Mouse (Mus musculus): Measurements from ENCODE around the gene Fut4. TPM values are rescaled to one million over a fixed set of nuclear protein-coding genes. Genes with fewer than 3 reads are reported as not detected.

The Fut4 gene
- polyA plus RNA-seq, 1 experiment from 2014 or later = 2.1 TPM

DNA sequence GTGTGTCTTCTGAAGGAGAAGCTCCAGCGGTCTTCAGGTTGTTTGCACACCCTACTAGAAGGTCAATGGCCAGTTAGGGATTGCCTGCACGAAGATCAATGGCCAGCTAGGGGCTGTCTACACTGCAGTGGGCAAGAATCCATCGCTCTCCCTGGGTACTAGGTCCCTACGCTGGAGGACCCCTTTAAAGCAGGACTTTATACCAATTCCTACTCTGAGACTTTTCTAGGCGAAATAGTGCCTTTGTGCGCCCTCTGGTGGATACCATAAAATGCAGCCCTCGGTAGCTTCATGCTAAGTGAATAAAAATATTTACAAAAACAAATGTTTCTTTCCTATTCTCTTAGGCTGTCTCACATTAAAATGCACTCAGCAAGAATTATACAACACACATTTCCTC lies 12.6 kb upstream of the Fut4 start:
- no peaks in the 10 kb centered on the region for H3K36me3 ChIP-seq (ENCODE audit: control insufficient read depth, insufficient read depth, low read length)
- no peaks in the 10 kb centered on the region for H3K4me1 ChIP-seq (ENCODE audit: control insufficient read depth, insufficient read depth, low read length)
- WGBS = 23% methylated on average over 7 of the region's 7 CpGs
- DNase-seq (ENCODE audit: low spot score, missing footprints) (peak; percentile 97), ATAC-seq (ENCODE audit: low FRiP score) (peak; percentile 59; the same call in 1 of the 2 replicates)
- H3K4me3 ChIP-seq (ENCODE audit: low read depth, low read length) = no peak overlapping the region
- no peak overlapping the region for H3K27ac ChIP-seq (ENCODE audit: low read depth, low read length)
- no peak overlapping the region for H3K9ac ChIP-seq (ENCODE audit: low read length)
- no peaks in the 10 kb centered on the region for H3K9me3 ChIP-seq (ENCODE audit: control insufficient read depth, low read length)
- no peak overlapping the region for H3K4me2 ChIP-seq
- no peaks in the 10 kb centered on the region for H3K27me3 ChIP-seq (ENCODE audit: control insufficient read depth, insufficient read depth, low read length)

DNA sequence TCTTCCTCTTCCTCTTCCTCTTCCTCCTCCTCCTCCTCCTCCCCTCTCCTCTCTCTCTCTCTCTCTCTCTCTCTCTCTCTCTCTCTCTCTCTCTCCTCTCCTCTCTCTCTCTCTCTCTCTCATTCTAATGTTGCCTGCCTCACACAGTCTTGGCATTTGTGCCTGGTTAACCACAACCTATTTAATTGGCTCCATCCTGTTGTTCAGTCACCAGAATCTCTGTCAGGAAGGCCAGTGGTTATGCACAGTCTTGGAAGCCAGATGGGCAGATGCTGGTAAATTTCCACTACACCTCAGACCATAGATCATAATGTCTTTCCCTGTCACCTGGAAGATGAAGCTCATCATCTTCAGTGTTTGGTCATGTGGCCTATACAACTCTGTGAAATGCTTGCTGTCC lies 7.1 kb upstream of the Fut4 start:
- Histone ChIP-seq H3K9ac (ENCODE audit: low read length) (no peak overlapping the region), H3K27ac (ENCODE audit: low read depth, low read length) (no peak overlapping the region), H3K4me3 (ENCODE audit: low read depth, low read length) (no peak overlapping the region), H3K4me2 (no peak overlapping the region), H3K9me3 (ENCODE audit: control insufficient read depth, low read length) (no peaks in the 10 kb centered on the region), H3K4me1 (ENCODE audit: control insufficient read depth, insufficient read depth, low read length) (no peaks in the 10 kb centered on the region), H3K27me3 (ENCODE audit: control insufficient read depth, insufficient read depth, low read length) (no peaks in the 10 kb centered on the region), H3K36me3 (ENCODE audit: control insufficient read depth, insufficient read depth, low read length) (no peaks in the 10 kb centered on the region)
- ATAC-seq (ENCODE audit: low FRiP score) (no peak), DNase-seq (ENCODE audit: low spot score, missing footprints) (no peak)

DNA sequence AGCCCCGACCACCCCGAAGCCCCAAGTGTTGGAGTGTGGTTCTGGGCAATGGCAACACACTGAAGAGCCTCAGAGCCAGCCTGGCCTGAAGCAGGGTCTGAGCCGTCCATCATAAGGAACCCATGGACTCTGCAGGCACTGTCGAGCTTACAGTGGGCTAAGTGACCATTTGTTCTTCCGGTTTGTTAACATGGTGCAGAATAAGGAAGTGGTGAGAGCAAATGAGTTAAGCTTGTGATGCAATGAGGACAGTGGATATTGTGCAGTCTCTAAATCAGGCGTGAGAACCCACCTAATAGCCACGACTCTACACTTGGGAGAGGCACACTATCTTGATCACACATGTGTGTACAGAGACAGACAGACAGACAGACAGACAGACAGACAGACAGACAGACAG lies 6.4 kb upstream of the Fut4 start:
- Histone ChIP-seq H3K9ac (ENCODE audit: low read length) (no peak overlapping the region), H3K27me3 (ENCODE audit: control insufficient read depth, insufficient read depth, low read length) (no peaks in the 10 kb centered on the region), H3K4me2 (no peak overlapping the region), H3K9me3 (ENCODE audit: control insufficient read depth, low read length) (no peaks in the 10 kb centered on the region), H3K36me3 (ENCODE audit: control insufficient read depth, insufficient read depth, low read length) (no peaks in the 10 kb centered on the region), H3K4me1 (ENCODE audit: control insufficient read depth, insufficient read depth, low read length) (no peaks in the 10 kb centered on the region), H3K4me3 (ENCODE audit: low read depth, low read length) (no peak overlapping the region), H3K27ac (ENCODE audit: low read depth, low read length) (no peak overlapping the region)
- DNase-seq (ENCODE audit: low spot score, missing footprints) (no peak), ATAC-seq (ENCODE audit: low FRiP score) (no peak)
- 80% methylated on average over 7 of the region's 7 CpGs for WGBS

DNA sequence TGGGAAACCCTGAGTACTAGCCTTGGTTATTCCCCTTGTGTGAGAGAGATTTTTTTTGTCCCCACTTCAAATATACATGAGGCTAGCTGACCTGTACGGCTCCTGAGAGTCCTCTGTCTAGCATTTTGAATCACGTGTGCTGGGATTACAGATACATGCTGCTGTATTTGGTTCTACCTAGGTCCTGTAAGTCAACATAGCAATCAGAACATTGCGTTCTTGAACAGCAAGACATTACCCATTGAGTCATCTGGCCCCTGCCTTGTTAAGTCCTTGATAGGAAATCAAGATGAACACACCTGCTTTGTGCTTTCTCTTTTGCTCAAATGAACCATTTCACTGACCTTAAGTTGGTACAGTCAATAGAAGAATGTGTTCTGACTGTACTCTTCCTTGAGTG lies 2.3 kb upstream of the Fut4 start:
- no peak for ATAC-seq (ENCODE audit: low FRiP score)
- H3K4me3 ChIP-seq (ENCODE audit: low read depth, low read length) = no peak overlapping the region
- H3K9ac ChIP-seq (ENCODE audit: low read length) = no peak overlapping the region
- H3K27ac ChIP-seq (ENCODE audit: low read depth, low read length) = no peak overlapping the region
- peaks cover 8% of the 10 kb centered on the region; the same call in 1 of the 2 replicates for H3K4me1 ChIP-seq (ENCODE audit: control insufficient read depth, insufficient read depth, low read length)
- H3K4me2 ChIP-seq = no peak overlapping the region
- DNase-seq (ENCODE audit: low spot score, missing footprints) = no peak
- 85% methylated on average over 3 of the region's 3 CpGs for WGBS
- H3K9me3 ChIP-seq (ENCODE audit: control insufficient read depth, low read length) = no peaks in the 10 kb centered on the region
- peaks cover 15% of the 10 kb centered on the region for H3K27me3 ChIP-seq (ENCODE audit: control insufficient read depth, insufficient read depth, low read length)
- H3K36me3 ChIP-seq (ENCODE audit: control insufficient read depth, insufficient read depth, low read length) = no peaks in the 10 kb centered on the region

DNA sequence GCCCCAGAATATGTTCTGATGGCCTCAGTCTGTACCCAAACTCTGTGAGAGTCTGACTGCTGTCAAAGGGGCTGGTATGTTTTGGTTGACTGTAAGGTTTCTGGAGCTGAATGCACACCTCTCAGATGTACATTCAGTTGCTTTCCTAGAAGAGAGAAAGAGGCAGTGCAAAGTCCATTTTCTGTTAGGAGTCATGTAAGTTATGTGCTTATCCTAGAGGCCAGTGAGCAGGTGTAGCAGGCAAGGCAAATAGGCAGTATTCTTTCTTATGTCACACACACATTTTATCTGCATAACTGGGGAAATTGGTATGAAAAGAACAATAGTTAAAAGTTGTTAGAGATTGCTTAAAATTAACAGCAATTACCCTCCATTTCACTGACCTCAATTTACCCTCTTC lies 1.8 kb upstream of the Fut4 start:
- Histone ChIP-seq H3K9ac (ENCODE audit: low read length) (no peak overlapping the region), H3K4me2 (no peak overlapping the region), H3K9me3 (ENCODE audit: control insufficient read depth, low read length) (no peaks in the 10 kb centered on the region), H3K4me1 (ENCODE audit: control insufficient read depth, insufficient read depth, low read length) (peaks cover 8% of the 10 kb centered on the region; the same call in 1 of the 2 replicates), H3K36me3 (ENCODE audit: control insufficient read depth, insufficient read depth, low read length) (no peaks in the 10 kb centered on the region), H3K27ac (ENCODE audit: low read depth, low read length) (no peak overlapping the region), H3K4me3 (ENCODE audit: low read depth, low read length) (no peak overlapping the region), H3K27me3 (ENCODE audit: control insufficient read depth, insufficient read depth, low read length) (peaks cover 15% of the 10 kb centered on the region)
- ATAC-seq (ENCODE audit: low FRiP score) (no peak), DNase-seq (ENCODE audit: low spot score, missing footprints) (no peak)

DNA sequence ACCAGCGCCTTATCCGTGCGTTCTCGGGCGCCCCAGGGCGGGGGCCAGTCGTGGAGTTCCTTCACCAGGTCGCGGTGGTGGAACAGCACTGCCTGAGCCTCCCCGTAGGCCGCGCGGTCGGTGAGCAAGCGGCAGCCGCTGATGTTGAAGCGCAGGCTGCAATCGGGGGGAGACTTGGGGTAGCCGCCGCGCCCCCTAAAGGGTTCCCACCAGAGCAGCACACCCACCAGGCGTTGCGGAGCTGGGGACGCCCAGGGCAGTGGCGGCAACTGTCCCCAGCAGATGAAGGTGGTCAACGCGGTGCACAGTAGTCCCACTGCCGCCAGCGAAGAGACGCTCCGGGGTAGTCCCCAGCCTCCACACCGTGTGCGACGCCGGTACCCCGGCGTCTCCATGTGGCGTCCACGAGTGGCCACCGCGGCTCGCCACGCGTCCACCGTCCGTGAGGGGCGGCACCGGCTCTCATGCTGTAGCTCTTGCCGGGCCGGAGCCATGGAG lies 641 bp downstream of the Fut4 start:
- peaks cover 15% of the 10 kb centered on the region for H3K27me3 ChIP-seq (ENCODE audit: control insufficient read depth, insufficient read depth, low read length)
- H3K9me3 ChIP-seq (ENCODE audit: control insufficient read depth, low read length) = no peaks in the 10 kb centered on the region
- H3K4me3 ChIP-seq (ENCODE audit: low read depth, low read length) = peak overlapping the region; percentile 50
- DNase-seq (ENCODE audit: low spot score, missing footprints) (peak; percentile 94), ATAC-seq (ENCODE audit: low FRiP score) (peak; percentile 84)
- no peaks in the 10 kb centered on the region for H3K36me3 ChIP-seq (ENCODE audit: control insufficient read depth, insufficient read depth, low read length)
- H3K4me2 ChIP-seq = peak overlapping the region; percentile 87
- peak overlapping the region; percentile 67 for H3K9ac ChIP-seq (ENCODE audit: low read length)
- peaks cover 8% of the 10 kb centered on the region; the same call in 1 of the 2 replicates for H3K4me1 ChIP-seq (ENCODE audit: control insufficient read depth, insufficient read depth, low read length)
- under 1% methylated on average over 49 of the region's 50 CpGs for WGBS
- H3K27ac ChIP-seq (ENCODE audit: low read depth, low read length) = no peak overlapping the region

DNA sequence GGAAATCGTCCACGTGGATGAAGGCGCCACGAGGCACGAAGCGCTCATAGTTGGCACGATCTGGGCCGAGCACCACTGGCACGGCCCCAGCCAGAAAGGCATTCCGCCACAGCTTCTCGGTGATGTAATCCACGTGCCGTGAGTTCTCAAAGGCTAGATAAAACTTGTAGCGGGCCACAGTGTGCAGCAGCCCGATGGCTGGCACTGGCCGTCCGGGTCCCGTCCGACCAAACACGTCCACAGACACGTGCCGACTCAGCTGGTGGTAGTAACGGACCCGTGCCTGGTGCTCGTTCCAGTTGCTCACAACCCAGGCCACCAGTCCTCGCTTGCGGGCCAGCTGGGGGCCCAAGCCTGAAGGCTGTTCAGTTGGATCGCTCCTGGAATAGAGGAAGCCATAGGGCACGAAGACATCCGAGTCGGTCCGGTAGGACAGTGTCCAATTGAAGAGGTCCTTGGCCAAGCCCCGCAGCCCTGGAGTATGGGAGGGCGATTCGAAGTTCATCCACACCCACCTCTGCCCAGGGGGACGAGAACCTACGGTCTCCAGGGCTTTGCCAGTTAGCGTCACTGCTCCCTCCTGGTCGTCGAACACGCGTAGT lies 1.2 kb downstream of the Fut4 start:
- Histone ChIP-seq H3K9me3 (ENCODE audit: control insufficient read depth, low read length) (no peaks in the 10 kb centered on the region), H3K4me2 (peak overlapping the region; percentile 87), H3K36me3 (ENCODE audit: control insufficient read depth, insufficient read depth, low read length) (no peaks in the 10 kb centered on the region), H3K27ac (ENCODE audit: low read depth, low read length) (no peak overlapping the region), H3K4me3 (ENCODE audit: low read depth, low read length) (peak overlapping the region; percentile 50), H3K9ac (ENCODE audit: low read length) (peak overlapping the region; percentile 67; the same call in 1 of the 2 replicates), H3K27me3 (ENCODE audit: control insufficient read depth, insufficient read depth, low read length) (peaks cover 15% of the 10 kb centered on the region), H3K4me1 (ENCODE audit: control insufficient read depth, insufficient read depth, low read length) (peaks cover 8% of the 10 kb centered on the region; the same call in 1 of the 2 replicates)
- WGBS = 55% methylated on average over 42 of the region's 42 CpGs
- DNase-seq (ENCODE audit: low spot score, missing footprints) (no peak), ATAC-seq (ENCODE audit: low FRiP score) (peak; percentile 20)

DNA sequence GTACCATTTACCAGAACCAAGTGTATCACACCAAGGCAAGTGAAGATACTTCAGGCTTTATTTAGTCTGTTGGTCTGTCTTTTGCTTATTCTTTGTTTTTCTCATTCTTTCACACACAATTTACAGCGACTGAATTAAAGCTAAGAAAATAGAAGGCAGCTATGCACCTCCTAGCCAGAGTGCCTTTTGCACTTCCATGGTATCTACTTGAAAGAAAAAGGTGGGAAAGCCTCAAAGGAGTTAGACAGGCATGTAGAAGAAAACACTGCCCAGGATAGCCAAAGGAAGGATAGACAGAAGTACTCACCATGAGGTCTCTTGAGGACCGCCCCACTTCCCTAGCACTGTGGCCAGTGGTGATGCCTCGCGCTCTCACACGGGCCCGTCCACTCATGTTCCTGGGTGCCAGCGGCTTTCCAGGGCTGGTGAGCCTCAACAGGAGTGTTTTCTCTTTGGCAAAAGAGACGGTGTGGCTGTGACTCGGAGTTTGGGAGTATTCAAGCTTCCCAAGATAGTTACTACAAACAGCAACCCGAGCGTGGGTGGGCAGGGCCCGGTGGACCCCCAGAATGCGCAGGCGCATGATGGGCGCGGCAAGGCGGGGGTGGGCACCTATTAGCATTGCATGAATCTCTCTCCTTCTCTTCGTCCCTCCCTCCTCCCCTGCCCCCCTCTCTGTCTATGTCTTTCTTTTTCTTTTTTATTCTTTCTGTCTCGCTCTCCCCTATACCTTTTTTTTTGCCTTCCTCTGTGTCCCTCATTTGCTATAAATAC lies 11.9 kb downstream of the Fut4 start, which contains the start of gene Piwil4:
Gene Piwil4, minus strand, starts transcription at position 583 of the 774 bp plus-strand sequence.
- H3K36me3 ChIP-seq (ENCODE audit: control insufficient read depth, insufficient read depth, low read length) = no peaks in the 10 kb centered on the region
- H3K9me3 ChIP-seq (ENCODE audit: control insufficient read depth, low read length) = no peaks in the 10 kb centered on the region
- H3K4me3 ChIP-seq (ENCODE audit: low read depth, low read length) = no peak within 1 kb of the TSS
- ATAC-seq (ENCODE audit: low FRiP score) (no peak), DNase-seq (ENCODE audit: low spot score, missing footprints) (no peak)
- no peak within 1 kb of the TSS for H3K9ac ChIP-seq (ENCODE audit: low read length)
- WGBS = 86% methylated on average over 19 of the region's 19 CpGs
- H3K27me3 ChIP-seq (ENCODE audit: control insufficient read depth, insufficient read depth, low read length) = no peaks in the 10 kb centered on the region
- no peak within 1 kb of the TSS for H3K4me2 ChIP-seq
- H3K4me1 ChIP-seq (ENCODE audit: control insufficient read depth, insufficient read depth, low read length) = no peaks in the 10 kb centered on the region
- H3K27ac ChIP-seq (ENCODE audit: low read depth, low read length) = no peak within 1 kb of the TSS

DNA sequence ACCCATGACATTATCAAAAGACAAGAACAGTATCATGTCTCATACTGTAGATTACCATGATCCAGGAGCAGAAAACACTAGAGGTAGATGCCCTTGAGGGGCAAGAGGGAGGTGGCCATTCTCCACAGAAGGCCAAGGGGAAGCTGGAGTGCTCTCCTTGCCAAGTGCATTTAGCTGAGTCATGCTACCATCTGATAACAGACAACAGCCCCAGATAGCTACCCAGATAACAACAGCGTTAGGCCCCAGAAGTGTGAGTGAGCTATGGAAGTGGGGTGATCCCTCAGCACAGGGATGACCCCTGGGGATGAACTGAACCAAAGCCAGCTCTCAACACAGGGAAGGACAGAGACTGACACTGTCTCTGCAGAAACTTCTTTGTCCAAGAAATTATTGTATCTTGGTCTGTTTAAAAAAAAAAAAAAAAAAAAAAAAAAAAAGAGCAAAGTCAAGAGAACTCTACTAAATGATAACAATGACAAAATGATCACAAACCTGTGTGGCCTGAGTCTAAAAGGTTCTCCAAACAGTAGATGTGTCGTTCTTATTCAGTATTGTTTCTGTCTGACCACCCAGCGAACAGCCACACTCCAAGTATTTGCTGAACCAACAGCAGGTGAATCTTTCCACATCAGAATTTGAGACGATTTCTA lies 12.6 kb downstream of the Fut4 start:
- Histone ChIP-seq H3K9me3 (ENCODE audit: control insufficient read depth, low read length) (no peaks in the 10 kb centered on the region), H3K4me1 (ENCODE audit: control insufficient read depth, insufficient read depth, low read length) (no peaks in the 10 kb centered on the region), H3K4me3 (ENCODE audit: low read depth, low read length) (no peak overlapping the region), H3K4me2 (no peak overlapping the region), H3K9ac (ENCODE audit: low read length) (no peak overlapping the region), H3K36me3 (ENCODE audit: control insufficient read depth, insufficient read depth, low read length) (no peaks in the 10 kb centered on the region), H3K27ac (ENCODE audit: low read depth, low read length) (no peak overlapping the region), H3K27me3 (ENCODE audit: control insufficient read depth, insufficient read depth, low read length) (no peaks in the 10 kb centered on the region)
- no peak for ATAC-seq (ENCODE audit: low FRiP score)
- 81% methylated on average over 4 of the region's 4 CpGs for WGBS
- DNase-seq (ENCODE audit: low spot score, missing footprints) = no peak

Measured in midbrain, embryonic 11.5 days (tissue).